Mouse (Mus musculus) left cerebral cortex, postnatal 36 days (tissue): ENCODE measurements around the gene Gpbp1l1. TPM values are rescaled to one million over a fixed set of nuclear protein-coding genes. Genes with fewer than 3 reads are reported as not detected.

Experiments used
- DNase-seq, 2 experiments: peaks; one replicate each; pipeline ENCODE4 v3.0.0; 2021 to 2022; ENCODE audit warnings: low spot score in 2 of 2, mixed read lengths in 1 of 2
- intact Hi-C: fragments of 180-260 bp; cut with DNase I; formaldehyde crosslinking; loops from one replicate; pipeline ENCODE4 v1.15.1; 2025
- total RNA-seq, 2 experiments: library from RNA; stranded (reverse); gene quantifications; 2 replicates each; pipeline ENCODE4 v1.2.3; 2021

The Gpbp1l1 gene
- total RNA-seq = 10 to 100 TPM; 35.7 to 43.6 TPM

DNA sequence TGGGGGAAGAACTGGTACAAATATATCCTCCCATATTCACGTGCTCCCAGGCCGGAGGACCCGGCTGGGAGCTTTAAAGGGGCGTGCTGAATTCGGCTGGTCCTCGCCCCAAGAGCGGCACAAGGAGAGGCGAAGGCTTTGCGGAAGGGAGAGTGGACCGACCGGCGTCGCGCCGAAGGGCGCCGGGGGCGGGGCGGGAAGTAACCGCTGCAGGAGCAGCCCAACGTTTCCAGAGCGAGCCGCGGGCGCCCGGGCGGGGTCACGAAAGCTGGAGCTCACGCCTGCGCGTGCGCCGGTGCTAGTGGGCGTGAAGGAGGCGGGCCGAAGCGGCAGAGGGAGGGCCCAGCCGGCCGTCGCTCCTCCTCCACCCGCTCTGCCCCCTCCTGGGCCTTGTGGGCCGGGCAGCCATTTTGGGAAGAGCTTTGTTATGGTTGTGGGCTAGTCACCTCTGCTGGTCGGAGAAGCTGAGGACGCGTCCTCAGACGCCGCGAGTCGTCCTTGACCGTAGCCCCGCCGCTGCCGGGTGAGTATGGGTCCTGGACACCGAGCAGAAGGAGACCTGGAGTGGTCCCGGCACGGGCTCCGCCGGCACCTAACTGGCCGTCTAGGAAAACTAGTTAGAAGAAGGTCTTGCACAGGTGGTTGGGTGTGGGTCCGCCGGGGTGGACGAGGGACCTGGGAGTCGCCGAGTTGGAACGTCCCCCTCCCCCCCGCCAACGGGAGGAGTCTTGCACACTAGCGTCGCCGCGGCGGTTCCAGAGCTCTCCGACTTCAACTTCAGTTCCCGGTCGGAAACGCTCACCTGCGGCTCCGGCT is at the start of gene Gpbp1l1:
TSS of gene Gpbp1l1 (plus strand) at position 353 of the 816 bp plus-strand sequence.
- peak; percentile 98 to 99 for DNase-seq
- intact Hi-C loops = loop anchor here (5.0 to 10.0 kb wide), 2 partner anchors 50 to 393 kb away; partner anchors contain the start of genes Ipp and Tspan1

DNA sequence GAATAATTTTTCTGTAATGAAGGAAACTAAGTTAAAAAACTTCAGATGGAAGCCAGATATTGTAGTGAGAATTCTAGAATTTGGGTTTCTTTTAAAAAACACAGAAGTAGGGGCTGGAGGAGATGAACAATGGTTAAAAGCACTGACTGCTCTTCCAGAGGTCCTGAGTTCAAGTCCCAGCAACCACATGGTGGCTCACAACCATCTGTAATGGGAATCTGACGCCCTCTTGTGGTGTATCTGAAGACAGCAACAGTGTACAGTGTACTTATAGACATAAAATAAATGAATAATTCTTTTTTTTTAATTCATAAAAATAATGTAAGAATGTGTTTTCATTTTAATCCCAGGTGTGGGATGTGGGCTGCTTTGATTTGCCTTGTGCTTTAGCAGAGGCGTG is 26.3 kb upstream of the Gpbp1l1 start:
- intact Hi-C loops = no loop called here

DNA sequence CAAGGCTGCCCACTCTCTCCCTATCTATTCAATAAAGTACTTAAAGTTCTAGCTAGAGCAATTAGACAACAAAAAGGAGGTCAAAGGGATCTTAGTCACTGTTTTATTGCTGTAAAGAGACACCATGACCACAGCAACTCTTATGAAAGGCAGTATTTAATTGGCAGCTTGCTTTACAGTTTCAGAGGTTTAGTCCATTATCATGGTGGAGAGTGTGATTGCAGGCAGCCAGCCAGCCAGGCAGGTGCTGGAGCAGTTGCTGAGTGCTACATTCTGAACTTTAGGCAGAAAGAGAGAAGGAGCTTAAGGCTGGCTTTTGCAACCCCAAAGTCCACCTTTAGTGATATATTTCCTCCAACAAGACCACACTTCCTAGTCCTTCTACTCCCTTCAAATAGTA is 21.1 kb upstream of the Gpbp1l1 start:
- intact Hi-C loops = no loop called here
- no peak for DNase-seq

More for the DNA sequence above, 26.3 kb upstream of the Gpbp1l1 start:
- no peak for DNase-seq

DNA sequence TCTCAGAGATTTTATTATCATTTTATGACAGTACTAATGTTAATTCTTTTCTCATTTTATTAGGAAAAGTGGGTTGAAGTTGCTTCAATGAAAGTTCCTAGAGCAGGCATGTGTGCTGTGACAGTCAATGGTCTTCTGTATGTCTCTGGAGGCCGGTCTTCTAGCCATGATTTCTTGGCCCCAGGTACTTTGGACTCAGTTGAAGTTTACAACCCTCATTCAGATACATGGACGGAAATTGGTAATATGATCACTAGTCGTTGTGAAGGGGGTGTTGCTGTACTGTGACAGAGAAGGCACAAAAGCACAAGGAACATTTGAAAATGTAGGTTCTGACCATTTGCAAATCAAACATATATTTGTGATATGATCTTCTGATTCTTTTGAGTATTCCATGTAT is 19.7 kb upstream of the Gpbp1l1 start:
- intact Hi-C loops = no loop called here
- no peak for DNase-seq

DNA sequence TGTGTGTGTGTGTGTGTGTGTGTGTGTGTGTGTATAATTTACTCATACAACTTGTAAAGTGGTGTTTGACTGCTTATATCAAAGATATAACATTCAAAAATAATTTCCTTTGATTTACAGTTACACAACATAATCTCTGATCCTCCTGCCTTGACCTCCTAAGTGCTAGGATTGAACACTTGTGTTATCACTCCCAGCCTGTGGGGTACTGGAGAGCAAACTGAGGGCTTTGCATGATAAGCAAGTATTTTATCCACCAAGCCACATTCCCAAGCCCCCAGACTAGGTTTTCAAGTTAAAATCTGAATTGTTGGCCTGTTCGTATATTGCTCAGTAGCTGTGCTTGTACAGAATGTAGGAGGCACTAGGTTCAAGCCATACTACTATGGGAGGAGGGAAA is 7.0 kb upstream of the Gpbp1l1 start:
- DNase-seq = no peak
- intact Hi-C loops = loop anchor here (10.0 kb wide), 1 partner anchor 386 kb away; the partner anchor contains the start of gene Tspan1

DNA sequence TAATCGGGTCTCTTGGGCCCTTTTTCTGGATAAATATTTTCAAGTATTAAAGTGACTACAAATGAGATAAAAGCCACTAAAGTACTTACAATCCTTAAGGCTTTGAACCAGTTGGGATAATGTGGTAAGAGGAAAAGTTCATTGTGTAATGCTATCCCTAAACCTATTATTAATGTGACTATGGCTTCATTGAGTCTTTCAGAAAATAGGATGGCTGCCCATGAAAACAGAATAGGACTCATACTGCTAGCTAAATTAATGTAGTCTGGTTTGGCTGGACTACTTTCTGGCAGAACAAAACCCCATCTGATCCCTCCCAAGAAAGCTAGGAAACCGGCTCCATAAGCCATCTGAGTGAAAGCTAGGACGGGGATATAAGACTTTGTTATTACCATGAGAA is 4.4 kb upstream of the Gpbp1l1 start:
- no peak for DNase-seq
- intact Hi-C loops = loop anchor here (10.0 kb wide), 1 partner anchor 388 kb away; the partner anchor contains the start of gene Tspan1

GRCm38 (mm10) chr4:116555413-116556300 is 1.8 kb upstream of the Gpbp1l1 start, which contains the start of gene Tmem69:
Gene Tmem69 (minus strand): TSS chr4:116555936.
- intact Hi-C loops = loop anchor here (5.0 to 10.0 kb wide), 2 partner anchors 48 to 391 kb away; partner anchors contain the start of genes Ipp and Tspan1
- DNase-seq = peak; percentile 78 to 84

- intact Hi-C loops = loop anchor here (5.0 to 10.0 kb wide), 2 partner anchors 49 to 392 kb away; partner anchors contain the start of genes Ipp and Tspan1
Observed at GRCm38 (mm10) chr4:116556561-116557305, 725 bp upstream of the Gpbp1l1 start.

GRCm38 (mm10) chr4:116558151-116558882 is 859 bp downstream of the Gpbp1l1 start:
- intact Hi-C loops = loop anchor here (5.0 to 10.0 kb wide), 2 partner anchors 51 to 394 kb away; partner anchors contain the start of genes Ipp and Tspan1
- no peak for DNase-seq

More at GRCm38 (mm10) chr4:116556561-116557305, 725 bp upstream of the Gpbp1l1 start:
- peak; percentile 94 to 95 for DNase-seq

- intact Hi-C loops = loop anchor here (5.0 kb wide), 1 partner anchor 433 kb away; no protein-coding TSS in a partner anchor
- DNase-seq = no peak
Observed at GRCm38 (mm10) chr4:116595793-116596192, 38.3 kb downstream of the Gpbp1l1 start.

- intact Hi-C loops = loop anchor here (5.0 kb wide), 1 partner anchor 434 kb away; no protein-coding TSS in a partner anchor
- DNase-seq = no peak
Observed at GRCm38 (mm10) chr4:116596379-116596778, 38.9 kb downstream of the Gpbp1l1 start, which contains the start of gene Ccdc17. Gene Ccdc17 (plus strand): TSS chr4:116596654.

DNA sequence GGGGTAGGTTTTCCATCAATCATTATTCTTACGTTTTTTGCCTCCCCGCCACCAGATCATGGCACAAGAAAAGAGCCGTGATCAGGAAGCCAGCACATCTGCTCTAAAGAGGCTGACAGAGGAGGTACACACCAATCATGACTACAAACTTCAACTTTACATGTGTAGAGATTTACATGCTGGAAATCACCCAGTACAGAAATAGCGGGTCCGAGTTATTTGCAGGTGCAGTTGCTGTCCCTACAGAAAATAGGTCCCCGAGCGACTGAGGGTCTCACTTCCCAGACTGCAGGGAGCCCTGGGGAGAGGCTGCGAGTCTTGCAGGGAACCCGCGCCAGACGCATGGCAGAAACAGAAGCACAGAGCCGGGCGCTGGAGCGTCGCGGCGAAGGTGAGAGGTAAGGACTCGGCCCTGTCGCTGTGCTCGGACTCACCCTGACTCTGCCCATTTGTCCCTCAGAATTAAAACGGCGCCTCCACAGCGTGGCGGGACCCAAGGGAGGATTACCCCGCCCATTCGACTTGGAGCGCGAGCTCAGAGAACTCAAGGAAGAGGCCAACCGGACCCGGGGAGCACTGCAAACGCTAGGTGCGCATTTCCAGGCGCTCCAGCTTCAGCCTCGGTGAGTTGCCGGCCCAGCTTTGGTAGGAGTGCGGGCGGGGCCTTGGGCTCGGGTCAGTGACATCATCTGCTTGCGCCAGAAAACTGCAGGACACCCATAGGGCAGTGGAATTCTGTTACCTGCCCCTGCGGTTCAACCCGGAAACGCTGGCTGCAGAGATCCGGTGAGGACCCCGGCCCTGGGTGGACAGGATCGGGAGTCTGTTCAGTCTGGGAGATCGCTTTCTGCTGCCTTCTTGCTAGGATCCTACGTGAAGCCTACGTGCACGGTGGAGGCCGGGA is 39.8 kb downstream of the Gpbp1l1 start:
- peak; percentile 91 to 92 for DNase-seq
- intact Hi-C loops = loop anchor here (5.0 kb wide), 1 partner anchor 435 kb away; no protein-coding TSS in a partner anchor

DNA sequence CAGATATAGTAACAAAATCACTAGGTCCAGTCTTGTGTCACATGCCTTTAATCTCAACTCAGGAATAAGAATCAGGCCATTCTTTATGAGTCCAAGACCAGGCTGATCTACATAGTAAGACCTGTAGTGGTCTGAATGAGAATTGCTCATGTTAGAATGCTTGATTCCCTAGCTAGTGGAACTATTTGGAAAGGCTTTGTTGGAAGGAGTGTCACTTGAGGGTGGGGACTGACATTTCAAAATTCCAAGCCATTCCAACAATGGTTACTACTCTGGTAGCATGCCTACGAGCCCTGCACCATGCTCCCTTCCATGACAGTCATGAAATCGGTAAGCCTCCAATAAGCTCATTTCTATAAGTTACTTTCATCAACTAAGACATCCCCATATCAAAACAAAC is 55.2 kb downstream of the Gpbp1l1 start:
- no peak for DNase-seq

DNA sequence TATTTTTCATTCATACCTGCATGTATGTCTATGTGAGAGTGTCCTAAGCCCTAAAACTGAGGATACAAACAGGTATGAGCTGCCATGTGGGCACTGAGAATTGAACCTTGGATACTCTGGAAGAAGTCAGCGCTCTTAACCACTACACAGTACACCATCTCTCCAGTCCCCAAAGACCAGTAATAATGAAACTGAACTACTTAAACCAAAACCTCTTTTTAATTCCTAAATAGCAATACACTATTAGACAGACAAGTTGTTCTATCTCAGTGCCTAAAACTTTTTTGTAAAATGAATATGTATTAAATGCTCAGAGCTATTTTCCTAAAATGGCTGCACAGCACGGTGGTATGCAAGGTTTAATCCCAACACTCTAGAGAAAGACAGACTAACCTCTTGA is 57.8 kb downstream of the Gpbp1l1 start:
- intact Hi-C loops = no loop called here

More for the DNA sequence above, 55.2 kb downstream of the Gpbp1l1 start:
- intact Hi-C loops = no loop called here

GRCm38 (mm10) chr4:116624831-116625230 is 67.4 kb downstream of the Gpbp1l1 start:
- DNase-seq = no peak
- intact Hi-C loops = no loop called here

More for the DNA sequence above, 57.8 kb downstream of the Gpbp1l1 start:
- DNase-seq = no peak

DNA sequence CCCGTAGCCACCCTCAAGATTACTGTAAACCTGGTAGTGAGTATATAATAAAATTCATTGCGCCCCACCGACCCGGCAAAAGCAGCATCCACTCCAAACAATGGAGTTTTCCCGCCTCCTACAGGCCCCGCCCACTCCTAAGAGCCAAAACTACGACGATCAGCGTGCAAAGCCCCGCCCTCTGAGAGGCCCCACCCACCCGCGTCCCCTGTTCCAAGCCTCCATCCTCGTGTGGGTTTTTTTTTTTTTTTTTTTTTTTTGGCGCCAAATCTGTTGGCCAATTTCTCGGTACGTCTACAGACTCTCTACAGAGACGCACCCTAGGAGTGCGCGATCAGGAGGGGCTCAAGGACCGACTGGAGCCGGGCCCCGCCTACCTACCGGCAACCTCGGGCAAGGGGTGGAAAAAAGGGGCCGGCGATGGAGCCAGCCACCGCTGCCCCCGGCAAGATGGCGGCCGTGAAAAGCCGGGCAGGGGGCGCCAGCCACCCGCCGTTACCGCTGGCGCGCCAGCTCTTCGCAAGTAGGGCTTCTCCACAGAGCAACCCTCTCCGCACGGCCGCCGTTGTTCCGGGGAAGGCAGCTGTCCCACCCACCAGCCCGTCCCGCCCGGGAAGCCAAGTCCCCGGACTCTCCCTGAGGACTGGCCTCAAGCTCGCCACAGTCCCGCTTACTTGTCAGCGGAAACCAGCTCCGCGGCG is 69.3 kb downstream of the Gpbp1l1 start:
- intact Hi-C loops = no loop called here
- DNase-seq = peak; percentile 51 to 54

- intact Hi-C loops = no loop called here
Observed at GRCm38 (mm10) chr4:116627359-116627716, 69.9 kb downstream of the Gpbp1l1 start.

More at GRCm38 (mm10) chr4:116627359-116627716, 69.9 kb downstream of the Gpbp1l1 start:
- DNase-seq = peak; percentile 87 to 93
